Mouse (Mus musculus) intestine, embryonic 14.5 days (tissue): ENCODE results near the gene Miox. TPM values are rescaled to one million over a fixed set of nuclear protein-coding genes. Genes with fewer than 3 reads are reported as not detected.

Experiments used
- ATAC-seq: fragments of 200-750 bp; cut with Nextera tagmentation; replicated peaks from 2 replicates; pipeline ENCODE4 v1.8.0; 2017; ENCODE audit warnings: low read depth, moderate number of reproducible peaks, moderate TSS enrichment, moderate library complexity; ENCODE audit not compliant: low FRiP score, low TSS enrichment
- DNase-seq: peaks from one replicate; pipeline ENCODE4 v3.0.0-alpha.2; 2018; ENCODE audit warnings: low spot score
- H3K27ac ChIP-seq: fragments of 300-500 bp; sonication (generic); 2 replicates; pipeline ENCODE4 v1.5.1; 2014; ENCODE audit warnings: low read depth, mild to moderate bottlenecking, control low read depth
- H3K27me3 ChIP-seq: fragments of 300-500 bp; sonication (generic); replicated peaks from 2 replicates; pipeline ENCODE4 v1.6.1; 2014; ENCODE audit warnings: low read length, control low read depth; ENCODE audit not compliant: control insufficient read depth, insufficient read depth
- H3K36me3 ChIP-seq: fragments of 300-500 bp; sonication (generic); 2 replicates; pipeline ENCODE4 v1.6.1; 2014; ENCODE audit warnings: low read length, control low read depth; ENCODE audit not compliant: control insufficient read depth, insufficient read depth
- H3K4me1 ChIP-seq: fragments of 300-500 bp; sonication (generic); replicated peaks from 2 replicates; pipeline ENCODE4 v1.6.1; 2014; ENCODE audit warnings: low read length, control low read depth, mixed read lengths; ENCODE audit not compliant: control insufficient read depth, insufficient read depth
- H3K4me2 ChIP-seq: fragments of 300-500 bp; sonication (generic); 2 replicates; pipeline ENCODE4 v1.6.1; 2014; ENCODE audit warnings: low read length
- H3K4me3 ChIP-seq: fragments of 300-500 bp; sonication (generic); 2 replicates; pipeline ENCODE4 v1.5.1; 2014; ENCODE audit warnings: low read depth, low read length, control low read depth, mixed read lengths
- H3K9ac ChIP-seq: fragments of 300-500 bp; sonication (generic); 2 replicates; pipeline ENCODE4 v1.6.1; 2014; ENCODE audit warnings: mild to moderate bottlenecking, low read length
- H3K9me3 ChIP-seq: fragments of 300-500 bp; sonication (generic); 2 replicates; pipeline ENCODE4 v1.6.1; 2016; ENCODE audit warnings: low read length, control low read depth; ENCODE audit not compliant: control insufficient read depth
- WGBS: fragments of 180-500 bp; shearing (Covaris S2); extraction: QIAGEN DNeasy Blood & Tissue Kit; methylation state at CpG from one replicate; pipeline ENCODE4 v1.1.7; 2014; 5-methylcytosine and 5-hydroxymethylcytosine counted together
- polyA plus RNA-seq: library from polyadenylated mRNA; unstranded; fragments of >200 nt; fragmentation: Nextera tagmentation; extraction: Ambion mirVana; gene quantifications from 2 replicates; pipeline ENCODE4 v1.2.1, GENCODE M21; 2014

Gene Miox
- polyA plus RNA-seq, 1 experiment from 2014 or later, result not detected

- Histone ChIP-seq H3K36me3 (peaks cover 44% of the 10 kb centered on the region), H3K27me3 (no peaks in the 10 kb centered on the region), H3K4me3 (peak overlapping the region; percentile 94), H3K4me2 (peak overlapping the region; percentile 64), H3K4me1 (peaks cover 14% of the 10 kb centered on the region), H3K27ac (peak overlapping the region; percentile 90), H3K9ac (peak overlapping the region; percentile 88), H3K9me3 (no peaks in the 10 kb centered on the region)
- DNase-seq (peak; percentile 89), ATAC-seq (peak; percentile 63)
- under 1% methylated on average over 15 of the region's 15 CpGs for WGBS
Observed at GRCm38 (mm10) chr15:89356372-89356771, 22.2 kb downstream of the Miox start.

- Histone ChIP-seq H3K4me3 (no peak overlapping the region), H3K4me1 (peaks cover 14% of the 10 kb centered on the region), H3K27ac (no peak overlapping the region), H3K27me3 (no peaks in the 10 kb centered on the region), H3K4me2 (no peak overlapping the region), H3K9ac (no peak overlapping the region), H3K36me3 (peaks cover 41% of the 10 kb centered on the region), H3K9me3 (no peaks in the 10 kb centered on the region)
- no peak for ATAC-seq
- 85% methylated on average over 3 of the region's 3 CpGs for WGBS
- no peak for DNase-seq
Observed at GRCm38 (mm10) chr15:89358784-89359183, 24.6 kb downstream of the Miox start.

GRCm38 (mm10) chr15:89363051-89363450, 28.9 kb downstream of the Miox start:
- 91% methylated on average over 7 of the region's 7 CpGs for WGBS
- no peak overlapping the region for H3K4me2 ChIP-seq
- H3K27ac ChIP-seq, result no peak overlapping the region
- H3K4me1 ChIP-seq, result no peaks in the 10 kb centered on the region; the same call in 1 of the 2 replicates
- ATAC-seq (no peak), DNase-seq (no peak)
- no peak overlapping the region for H3K9ac ChIP-seq
- H3K4me3 ChIP-seq, result no peak overlapping the region
- no peaks in the 10 kb centered on the region for H3K27me3 ChIP-seq
- no peaks in the 10 kb centered on the region for H3K9me3 ChIP-seq
- peaks cover 84% of the 10 kb centered on the region for H3K36me3 ChIP-seq

GRCm38 (mm10) chr15:89365141-89365551, 30.9 kb downstream of the Miox start:
- DNase-seq (no peak), ATAC-seq (no peak)
- Histone ChIP-seq H3K4me2 (no peak overlapping the region), H3K27ac (no peak overlapping the region), H3K27me3 (no peaks in the 10 kb centered on the region), H3K4me3 (no peak overlapping the region), H3K9me3 (no peaks in the 10 kb centered on the region), H3K36me3 (peaks cover 97% of the 10 kb centered on the region), H3K9ac (no peak overlapping the region), H3K4me1 (no peaks in the 10 kb centered on the region)
- 92% methylated on average over 4 of the region's 4 CpGs for WGBS

- ATAC-seq, result no peak
- 85% methylated on average over 13 of the region's 13 CpGs for WGBS
- no peaks in the 10 kb centered on the region for H3K9me3 ChIP-seq
- H3K36me3 ChIP-seq, result peaks cover 56% of the 10 kb centered on the region
- DNase-seq, result no peak
- H3K27ac ChIP-seq, result no peak overlapping the region
- 0 out of 2 replicates have a peak, but pooled peaks cover 5% of the 10 kb centered on the region for H3K4me1 ChIP-seq
- no peak overlapping the region for H3K4me3 ChIP-seq
- H3K27me3 ChIP-seq, result peaks cover 10% of the 10 kb centered on the region
- no peak overlapping the region for H3K4me2 ChIP-seq
- H3K9ac ChIP-seq, result no peak overlapping the region
Observed at GRCm38 (mm10) chr15:89372068-89372467, 37.9 kb downstream of the Miox start.

- H3K9ac ChIP-seq, result no peak overlapping the region
- ATAC-seq (no peak), DNase-seq (no peak)
- H3K4me3 ChIP-seq, result no peak overlapping the region; the same call in 1 of the 2 replicates
- H3K27me3 ChIP-seq, result peaks cover 15% of the 10 kb centered on the region
- WGBS, result 85% methylated on average over 7 of the region's 7 CpGs
- peak overlapping the region; percentile 77 for H3K4me2 ChIP-seq
- H3K4me1 ChIP-seq, result peaks cover 10% of the 10 kb centered on the region; the same call in 1 of the 2 replicates
- H3K36me3 ChIP-seq, result peaks cover 52% of the 10 kb centered on the region
- H3K27ac ChIP-seq, result no peak overlapping the region
- H3K9me3 ChIP-seq, result no peaks in the 10 kb centered on the region
Observed at GRCm38 (mm10) chr15:89372536-89372935, 38.3 kb downstream of the Miox start.

GRCm38 (mm10) chr15:89373027-89373761, 39.0 kb downstream of the Miox start:
- ATAC-seq (peak; percentile 80), DNase-seq (peak; percentile 93)
- peak overlapping the region; percentile 68 for H3K4me3 ChIP-seq
- peak overlapping the region; percentile 70 for H3K9ac ChIP-seq
- peaks cover 11% of the 10 kb centered on the region for H3K4me1 ChIP-seq
- H3K4me2 ChIP-seq, result peak overlapping the region; percentile 77
- peak overlapping the region; percentile 86 for H3K27ac ChIP-seq
- 2% methylated on average over 35 of the region's 35 CpGs for WGBS
- peaks cover 45% of the 10 kb centered on the region for H3K36me3 ChIP-seq
- H3K9me3 ChIP-seq, result no peaks in the 10 kb centered on the region
- peaks cover 22% of the 10 kb centered on the region for H3K27me3 ChIP-seq

GRCm38 (mm10) chr15:89373762-89374248, 39.6 kb downstream of the Miox start, which contains the start of gene Sco2:
Gene Sco2 (minus strand): TSS chr15:89373846.
- 0% methylated on average over 42 of the region's 42 CpGs for WGBS
- H3K4me1 ChIP-seq, result peaks cover 17% of the 10 kb centered on the region
- H3K4me2 ChIP-seq, result peak within 1 kb of the TSS; percentile 77
- peak within 1 kb of the TSS; percentile 68 for H3K4me3 ChIP-seq
- H3K36me3 ChIP-seq, result peaks cover 39% of the 10 kb centered on the region
- H3K27me3 ChIP-seq, result peaks cover 28% of the 10 kb centered on the region
- ATAC-seq, result peak; percentile 79
- H3K27ac ChIP-seq, result peak within 1 kb of the TSS; percentile 86
- H3K9ac ChIP-seq, result peak within 1 kb of the TSS; percentile 70
- no peaks in the 10 kb centered on the region for H3K9me3 ChIP-seq
- DNase-seq, result peak; percentile 99
